Comparison of ENCODE assay signal across 26 mouse cellular contexts in genomic region chr6:112846863-112847262, GRCm38 (mm10).
"Had no signal": no experiment of that assay in that cellular context is flagged by ENCODE, and none has a peak within 500 bp of the region (broad histone marks: within the 10 kb centered on the region; RNA-seq: fewer than 3 reads in every experiment).

No protein-coding gene starts in this region.

- ATAC-seq: forebrain, postnatal 0 days; hindbrain, postnatal 0 days; intestine, embryonic 16.5 days; liver, embryonic 12.5 days had no signal

- H3K4me3 ChIP-seq: heart, adult 2 months; heart, embryonic 13.5 days; heart, embryonic 15.5 days; hindbrain, embryonic 12.5 days; hindbrain, embryonic 15.5 days; kidney, embryonic 15.5 days; limb, embryonic 13.5 days; limb, embryonic 15.5 days; liver, embryonic 12.5 days had no signal

- H3K27me3 ChIP-seq: heart, embryonic 13.5 days; heart, embryonic 15.5 days; hindbrain, embryonic 12.5 days; hindbrain, embryonic 15.5 days; kidney, embryonic 15.5 days; limb, embryonic 13.5 days; limb, embryonic 15.5 days; liver, embryonic 12.5 days had no signal

- H3K4me2 ChIP-seq: heart, embryonic 11.5 days; heart, embryonic 13.5 days; heart, embryonic 15.5 days; hindbrain, embryonic 12.5 days; hindbrain, embryonic 15.5 days; kidney, embryonic 15.5 days; limb, embryonic 13.5 days; limb, embryonic 15.5 days; liver, embryonic 12.5 days had no signal

- H3K27ac ChIP-seq: heart, adult 2 months; heart, embryonic 13.5 days; heart, embryonic 15.5 days; hindbrain, embryonic 12.5 days; hindbrain, embryonic 15.5 days; hindbrain, postnatal 0 days; kidney, embryonic 15.5 days; kidney, postnatal 0 days; limb, embryonic 13.5 days; limb, embryonic 15.5 days; liver, embryonic 12.5 days; liver, embryonic 14.5 days had no signal

- H3K9me3 ChIP-seq: heart, embryonic 13.5 days; heart, embryonic 15.5 days; hindbrain, embryonic 12.5 days; hindbrain, embryonic 15.5 days; kidney, embryonic 15.5 days; limb, embryonic 13.5 days; limb, embryonic 15.5 days; liver, embryonic 12.5 days had no signal

- H3K9ac ChIP-seq: forebrain, postnatal 0 days; heart, embryonic 13.5 days; heart, embryonic 15.5 days; hindbrain, embryonic 12.5 days; hindbrain, embryonic 15.5 days; kidney, embryonic 15.5 days; limb, embryonic 13.5 days; limb, embryonic 15.5 days; liver, embryonic 12.5 days; liver, embryonic 14.5 days had no signal

- DNase-seq: forebrain, postnatal 0 days; gastrocnemius, postnatal 10 days; heart, adult 11 months; heart, adult 2 months; heart, postnatal 36 days; kidney, adult 11 months; kidney, adult 2 months; kidney, adult 9 months; kidney, postnatal 14 days; kidney, postnatal 36 days; layer of hippocampus, adult 9-11 months; layer of hippocampus, postnatal 36 days; left cerebral cortex, postnatal 4 days had no signal

- H3K36me3 ChIP-seq: heart, embryonic 13.5 days; heart, embryonic 15.5 days; hindbrain, embryonic 12.5 days; hindbrain, embryonic 15.5 days; kidney, embryonic 15.5 days; limb, embryonic 13.5 days; limb, embryonic 15.5 days; liver, embryonic 12.5 days had no signal

- H3K4me1 ChIP-seq: heart, embryonic 13.5 days; heart, embryonic 15.5 days; liver, embryonic 12.5 days had no signal
